Mouse (Mus musculus) liver, embryonic 16.5 days (tissue): Measurements from ENCODE around the gene Gm47429. TPM values are rescaled to one million over a fixed set of nuclear protein-coding genes. Genes with fewer than 3 reads are reported as not detected.
A peak's percentile ranks its signal among the peaks of the same experiment; 100 is the strongest.

Source experiments
- ATAC-seq: fragments of 200-750 bp; cut with Nextera tagmentation; 2 replicates; pipeline ENCODE4 v1.8.0; 2017; ENCODE audit warnings: low read depth, mild to moderate bottlenecking, moderate number of reproducible peaks, moderate library complexity
- H3K27ac ChIP-seq: fragments of 300-500 bp; sonication (generic); 2 replicates; pipeline ENCODE4 v1.5.1; 2014; ENCODE audit warnings: mild to moderate bottlenecking, low read length
- H3K27me3 ChIP-seq: fragments of 300-500 bp; sonication (generic); 2 replicates; pipeline ENCODE4 v1.6.1; 2014; ENCODE audit warnings: low read depth, low read length, mixed read lengths; ENCODE audit not compliant: control insufficient read depth, insufficient read depth
- H3K36me3 ChIP-seq: fragments of 300-500 bp; sonication (generic); 2 replicates; pipeline ENCODE4 v1.6.1; 2014; ENCODE audit warnings: mild to moderate bottlenecking; ENCODE audit not compliant: control insufficient read depth, insufficient read depth
- H3K4me1 ChIP-seq: fragments of 300-500 bp; sonication (generic); 2 replicates; pipeline ENCODE4 v1.6.1; 2014; ENCODE audit warnings: low read depth, low read length, mixed read lengths; ENCODE audit not compliant: control insufficient read depth
- H3K4me2 ChIP-seq: fragments of 300-500 bp; sonication (generic); 2 replicates; pipeline ENCODE4 v1.6.1; 2014; ENCODE audit warnings: low read depth, low read length, mixed read lengths
- H3K4me3 ChIP-seq: fragments of 300-500 bp; sonication (generic); 2 replicates; pipeline ENCODE4 v1.5.1; 2014; ENCODE audit warnings: low read depth, mild to moderate bottlenecking, low read length
- H3K9ac ChIP-seq: fragments of 300-500 bp; sonication (generic); 2 replicates; pipeline ENCODE4 v1.6.1; 2014; ENCODE audit warnings: low read depth, low read length
- H3K9me3 ChIP-seq: fragments of 300-500 bp; sonication (generic); replicated peaks from 2 replicates; pipeline ENCODE4 v1.6.1; 2016; ENCODE audit warnings: low read length; ENCODE audit not compliant: control insufficient read depth
- WGBS: fragments of 180-500 bp; shearing (Covaris S2); extraction: QIAGEN DNeasy Blood & Tissue Kit; methylation state at CpG from one replicate; pipeline ENCODE4 v1.1.7; 2014; ENCODE audit not compliant: insufficient replicate concordance; 5-methylcytosine and 5-hydroxymethylcytosine counted together
- polyA plus RNA-seq: library from polyadenylated mRNA; unstranded; fragments of >200 nt; fragmentation: Nextera tagmentation; extraction: Ambion mirVana; gene quantifications from 2 replicates; pipeline ENCODE4 v1.2.1, GENCODE M21; 2015

Gm47429 gene
- polyA plus RNA-seq, 1 experiment from 2014 or later, result not detected

DNA sequence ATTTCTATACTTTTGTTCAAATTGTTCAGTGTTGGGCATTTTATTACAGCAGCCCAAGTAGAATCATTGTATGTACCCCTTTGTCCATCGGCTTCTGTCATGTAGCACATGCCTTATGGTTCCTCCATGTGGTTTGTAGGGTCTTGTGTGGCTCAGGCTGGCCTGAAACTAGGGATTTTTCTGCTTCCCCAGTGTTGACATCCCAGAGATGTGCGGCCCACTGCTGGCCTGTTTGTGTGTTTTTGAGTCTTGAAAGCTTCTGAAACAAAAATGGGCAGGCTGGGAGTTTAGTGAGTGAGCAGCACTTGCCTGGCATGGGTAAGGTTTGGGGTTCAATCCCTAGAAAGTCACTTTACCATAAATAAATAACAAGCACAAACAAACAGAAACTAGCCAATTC is 19.2 kb downstream of the Gm47429 start:
- H3K9me3 ChIP-seq, result no peaks in the 10 kb centered on the region
- no peak overlapping the region for H3K4me2 ChIP-seq
- H3K36me3 ChIP-seq, result no peaks in the 10 kb centered on the region
- H3K4me3 ChIP-seq, result no peak overlapping the region
- H3K27ac ChIP-seq, result no peak overlapping the region
- H3K4me1 ChIP-seq, result no peaks in the 10 kb centered on the region
- H3K9ac ChIP-seq, result no peak overlapping the region
- 60% methylated on average over 2 of the region's 2 CpGs for WGBS
- ATAC-seq, result no peak
- H3K27me3 ChIP-seq, result no peaks in the 10 kb centered on the region

GRCm38 (mm10) chr13:50423625-50424209 is 20.0 kb downstream of the Gm47429 start:
- no peaks in the 10 kb centered on the region for H3K36me3 ChIP-seq
- whole genome bisulfite sequencing, result 70% methylated on average over 8 of the region's 8 CpGs

GRCm38 (mm10) chr13:50418421-50418820 is 25.3 kb downstream of the Gm47429 start:
- Histone ChIP-seq H3K27me3 (no peaks in the 10 kb centered on the region), H3K36me3 (no peaks in the 10 kb centered on the region), H3K9ac (peak overlapping the region; percentile 62), H3K27ac (no peak overlapping the region), H3K9me3 (no peaks in the 10 kb centered on the region), H3K4me2 (peak overlapping the region; percentile 68), H3K4me1 (no peaks in the 10 kb centered on the region; the same call in 1 of the 2 replicates), H3K4me3 (peak overlapping the region; percentile 69)
- 40% methylated on average over 3 of the region's 3 CpGs for WGBS
- ATAC-seq, result no peak

More at GRCm38 (mm10) chr13:50423625-50424209, 20.0 kb downstream of the Gm47429 start:
- H3K27ac ChIP-seq, result no peak overlapping the region
- no peaks in the 10 kb centered on the region for H3K27me3 ChIP-seq
- H3K9me3 ChIP-seq, result no peaks in the 10 kb centered on the region
- no peaks in the 10 kb centered on the region for H3K4me1 ChIP-seq
- H3K9ac ChIP-seq, result no peak overlapping the region
- no peak for ATAC-seq
- no peak overlapping the region for H3K4me3 ChIP-seq
- no peak overlapping the region for H3K4me2 ChIP-seq

DNA sequence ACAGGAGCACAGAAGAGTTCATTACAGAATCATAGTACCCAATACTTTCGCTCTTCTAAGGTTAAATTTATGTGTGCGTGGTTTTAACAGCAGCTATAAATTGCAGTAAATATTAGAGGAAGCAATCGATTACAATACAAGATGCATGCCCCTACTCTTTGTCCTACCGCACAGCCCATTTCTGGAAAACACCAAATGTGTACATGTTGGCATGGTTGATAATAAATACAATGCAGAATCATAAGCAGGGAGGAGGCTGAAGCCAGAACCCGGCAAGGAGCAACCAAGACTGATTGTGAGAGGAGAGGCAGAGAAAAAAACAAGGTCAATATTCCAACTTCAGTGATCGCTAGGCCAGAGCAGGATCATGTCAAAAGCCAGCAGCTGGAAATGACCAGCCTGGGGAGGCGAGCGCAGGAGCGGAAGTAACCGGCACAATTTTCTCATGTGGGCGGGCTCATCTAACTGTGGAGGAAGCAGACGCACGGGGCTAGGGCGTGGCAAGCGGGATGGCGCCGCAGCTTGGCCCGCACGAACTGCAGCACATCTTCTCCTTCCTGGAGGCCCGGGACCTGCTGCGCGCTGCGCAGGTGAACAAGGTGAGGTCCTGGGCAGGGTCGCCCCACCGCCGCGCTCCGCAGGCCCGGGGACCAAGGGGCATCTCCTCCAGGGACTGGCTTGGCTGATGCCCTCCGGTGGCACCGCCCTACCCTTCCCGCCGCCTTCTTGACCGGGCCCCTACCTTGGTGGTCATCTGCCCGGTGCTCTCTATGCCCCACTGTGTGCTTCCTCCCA is 26.1 kb downstream of the Gm47429 start, which contains the start of gene Fbxw17:
Gene Fbxw17 (plus strand): TSS at position 476 of the 795 bp plus-strand sequence.
- WGBS, result 10% methylated on average over 30 of the region's 35 CpGs
- no peaks in the 10 kb centered on the region for H3K9me3 ChIP-seq
- no peak within 1 kb of the TSS for H3K27ac ChIP-seq
- H3K36me3 ChIP-seq, result no peaks in the 10 kb centered on the region
- ATAC-seq, result peak; percentile 76
- H3K4me1 ChIP-seq, result no peaks in the 10 kb centered on the region; the same call in 1 of the 2 replicates
- H3K9ac ChIP-seq, result peak within 1 kb of the TSS; percentile 62
- peak within 1 kb of the TSS; percentile 69 for H3K4me3 ChIP-seq
- H3K4me2 ChIP-seq, result peak within 1 kb of the TSS; percentile 68
- no peaks in the 10 kb centered on the region for H3K27me3 ChIP-seq

Other genes starting within 250 kb of the Gm47429 start
- not detected in 2 replicates for gene Gm906, start 193.6 kb downstream of the Gm47429 start, polyA plus RNA-seq
- 3.7 and 3.9 TPM in 2 replicates for gene Fbxw17, start 26.0 kb downstream of the Gm47429 start, polyA plus RNA-seq
- not detected in 2 replicates for gene Nutm2, start 23.4 kb upstream of the Gm47429 start, polyA plus RNA-seq
- gene Gm904, start 199.3 kb upstream of the Gm47429 start, polyA plus RNA-seq, result not detected in 2 replicates